Mouse (Mus musculus) lung, postnatal 0 days (tissue): Measurements from ENCODE around the gene Mfsd4a. TPM values are rescaled to one million over a fixed set of nuclear protein-coding genes. Genes with fewer than 3 reads are reported as not detected.

Experiments
- ATAC-seq: fragments of 200-750 bp; cut with Nextera tagmentation; 2 replicates; pipeline ENCODE4 v1.8.0; 2017; ENCODE audit warnings: moderate library complexity
- DNase-seq: peaks from one replicate; pipeline ENCODE4 v3.0.0-alpha.2; 2016; ENCODE audit warnings: low spot score
- H3K27ac ChIP-seq: fragments of 300-500 bp; sonication (generic); 2 replicates; pipeline ENCODE4 v1.5.1; 2014; ENCODE audit warnings: antibody characterized with exemption, mild to moderate bottlenecking, low read length, mixed read lengths
- H3K27me3 ChIP-seq: fragments of 300-500 bp; sonication (generic); replicated peaks from 2 replicates; pipeline ENCODE4 v1.6.1; 2014; ENCODE audit warnings: low read length, mixed read lengths; ENCODE audit not compliant: insufficient read depth
- H3K36me3 ChIP-seq: fragments of 300-500 bp; sonication (generic); 2 replicates; pipeline ENCODE4 v1.6.1; 2014; ENCODE audit warnings: low read length, mixed read lengths; ENCODE audit not compliant: insufficient read depth
- H3K4me1 ChIP-seq: fragments of 300-500 bp; sonication (generic); 2 replicates; pipeline ENCODE4 v1.6.1; 2014; ENCODE audit warnings: antibody characterized with exemption, low read depth, low read length, mixed read lengths; ENCODE audit not compliant: insufficient read depth
- H3K4me2 ChIP-seq: fragments of 300-500 bp; sonication (generic); replicated peaks from 2 replicates; pipeline ENCODE4 v1.6.1; 2014; ENCODE audit warnings: low read depth, mild to moderate bottlenecking, low read length, moderate library complexity, mixed read lengths
- H3K4me3 ChIP-seq: fragments of 300-500 bp; sonication (generic); 2 replicates; pipeline ENCODE4 v1.5.1; 2014; ENCODE audit warnings: low read depth, low read length
- H3K9ac ChIP-seq: fragments of 300-500 bp; sonication (generic); replicated peaks from 2 replicates; pipeline ENCODE4 v1.6.1; 2014; ENCODE audit warnings: low read depth, mild to moderate bottlenecking
- H3K9me3 ChIP-seq: fragments of 300-500 bp; sonication (generic); 2 replicates; pipeline ENCODE4 v1.6.1; 2016; ENCODE audit warnings: low read length, mixed read lengths
- CTCF ChIP-seq: IDR thresholded peaks from 2 replicates; pipeline ENCODE4 v1.5.1; 2016; ENCODE audit warnings: antibody characterized with exemption, mild to moderate bottlenecking
- EP300 ChIP-seq: IDR thresholded peaks from 2 replicates; pipeline ENCODE4 v1.6.1; 2016; ENCODE audit warnings: antibody characterized with exemption, mild to moderate bottlenecking, control low read depth
- WGBS: fragments of 180-500 bp; shearing (Covaris S2); extraction: QIAGEN DNeasy Blood & Tissue Kit; methylation state at CpG from one replicate; pipeline ENCODE4 v1.1.7; 2014; 5-methylcytosine and 5-hydroxymethylcytosine counted together
- polyA plus RNA-seq: library from polyadenylated mRNA; unstranded; fragments of >200 nt; fragmentation: Nextera tagmentation; extraction: Ambion mirVana; gene quantifications from 2 replicates; pipeline ENCODE4 v1.2.1, GENCODE M21; 2015

Mfsd4a gene
- polyA plus RNA-seq, 1 experiment from 2014 or later, result 7.5 TPM

- ATAC-seq, result no peak
- Histone ChIP-seq H3K27me3 (no peaks in the 10 kb centered on the region), H3K9ac (no peak overlapping the region), H3K4me3 (no peak overlapping the region), H3K27ac (no peak overlapping the region), H3K36me3 (no peaks in the 10 kb centered on the region), H3K4me1 (no peaks in the 10 kb centered on the region), H3K4me2 (no peak overlapping the region), H3K9me3 (no peaks in the 10 kb centered on the region)
- no peak for TF ChIP-seq CTCF
- TF ChIP-seq EP300, result no peak
- no peak for DNase-seq
- 81% methylated on average over 12 of the region's 12 CpGs for WGBS
Measured at GRCm38 (mm10) chr1:131993169-131994040, 74.5 kb downstream of the Mfsd4a start.

- Histone ChIP-seq H3K9ac (no peak overlapping the region), H3K36me3 (no peaks in the 10 kb centered on the region), H3K9me3 (no peaks in the 10 kb centered on the region), H3K4me2 (no peak overlapping the region), H3K27ac (no peak overlapping the region), H3K4me3 (no peak overlapping the region), H3K27me3 (no peaks in the 10 kb centered on the region), H3K4me1 (no peaks in the 10 kb centered on the region)
- ATAC-seq (no peak), DNase-seq (no peak)
- no peak for TF ChIP-seq EP300
- TF ChIP-seq CTCF, result no peak
- 69% methylated on average over 7 of the region's 7 CpGs for WGBS
Measured at GRCm38 (mm10) chr1:131992561-131993001, 75.3 kb downstream of the Mfsd4a start.

GRCm38 (mm10) chr1:131990083-131990760 lies 77.6 kb downstream of the Mfsd4a start:
- no peak for DNase-seq
- no peak for ATAC-seq
- WGBS, result 78% methylated on average over 9 of the region's 9 CpGs
- Histone ChIP-seq H3K27me3 (no peaks in the 10 kb centered on the region), H3K4me3 (no peak overlapping the region), H3K27ac (no peak overlapping the region), H3K9me3 (no peaks in the 10 kb centered on the region), H3K9ac (no peak overlapping the region), H3K36me3 (no peaks in the 10 kb centered on the region), H3K4me2 (no peak overlapping the region), H3K4me1 (no peaks in the 10 kb centered on the region)
- no peak for TF ChIP-seq EP300
- no peak for TF ChIP-seq CTCF

- H3K27ac ChIP-seq, result no peak overlapping the region
- TF ChIP-seq EP300 (no peak), CTCF (no peak)
- H3K9me3 ChIP-seq, result no peaks in the 10 kb centered on the region
- no peak overlapping the region for H3K4me2 ChIP-seq
- H3K9ac ChIP-seq, result no peak overlapping the region
- no peaks in the 10 kb centered on the region for H3K36me3 ChIP-seq
- DNase-seq (no peak), ATAC-seq (no peak)
- H3K4me3 ChIP-seq, result no peak overlapping the region
- H3K4me1 ChIP-seq, result no peaks in the 10 kb centered on the region
- H3K27me3 ChIP-seq, result no peaks in the 10 kb centered on the region
- 76% methylated on average over 4 of the region's 4 CpGs for WGBS
Measured at GRCm38 (mm10) chr1:131989476-131989875, 78.4 kb downstream of the Mfsd4a start.

- TF ChIP-seq EP300 (no peak), CTCF (no peak)
- Histone ChIP-seq H3K9me3 (no peaks in the 10 kb centered on the region), H3K4me3 (no peak overlapping the region), H3K27ac (no peak overlapping the region), H3K4me2 (no peak overlapping the region), H3K27me3 (no peaks in the 10 kb centered on the region), H3K9ac (no peak overlapping the region), H3K36me3 (no peaks in the 10 kb centered on the region), H3K4me1 (no peaks in the 10 kb centered on the region)
- peak; percentile 84 for ATAC-seq
- WGBS, result 43% methylated on average over 15 of the region's 15 CpGs
- peak; percentile 50 for DNase-seq
Measured at GRCm38 (mm10) chr1:131987432-131987831, 80.4 kb downstream of the Mfsd4a start.

GRCm38 (mm10) chr1:131983806-131984205 lies 84.1 kb downstream of the Mfsd4a start:
- Histone ChIP-seq H3K9ac (no peak overlapping the region), H3K4me1 (peaks cover 4% of the 10 kb centered on the region; the same call in 1 of the 2 replicates), H3K27ac (no peak overlapping the region), H3K4me2 (no peak overlapping the region), H3K4me3 (no peak overlapping the region), H3K27me3 (no peaks in the 10 kb centered on the region), H3K36me3 (no peaks in the 10 kb centered on the region), H3K9me3 (no peaks in the 10 kb centered on the region)
- WGBS, result 57% methylated on average over 2 of the region's 2 CpGs
- DNase-seq, result no peak
- TF ChIP-seq EP300, result no peak
- no peak for ATAC-seq
